Mouse (Mus musculus) ES-E14 (cell line): ENCODE measurements around the gene Cfl1.

ENCODE experiments used
- CHD2 ChIP-seq: IDR thresholded peaks from 2 replicates; pipeline ENCODE4 v1.6.1; 2014; ENCODE audit warnings: mild to moderate bottlenecking, low read depth, low read length, inconsistent platforms
- HCFC1 ChIP-seq: IDR thresholded peaks from 2 replicates; pipeline ENCODE4 v1.6.1; 2012; ENCODE audit warnings: low read length, inconsistent platforms, borderline replicate concordance; ENCODE audit not compliant: insufficient read depth
- MAFK ChIP-seq: IDR thresholded peaks from 2 replicates; pipeline ENCODE4 v1.6.1; 2014; ENCODE audit warnings: mild to moderate bottlenecking, low read depth, low read length, inconsistent platforms; ENCODE audit not compliant: insufficient read depth
- ZC3H11A ChIP-seq: IDR thresholded peaks from 2 replicates; pipeline ENCODE4 v1.6.1; 2012; ENCODE audit warnings: low read depth, mild to moderate bottlenecking, inconsistent platforms, low read length, borderline replicate concordance
- ZNF384 ChIP-seq: IDR thresholded peaks from 2 replicates; pipeline ENCODE4 v1.6.1; 2012; ENCODE audit warnings: low read depth, low read length, inconsistent platforms

DNA sequence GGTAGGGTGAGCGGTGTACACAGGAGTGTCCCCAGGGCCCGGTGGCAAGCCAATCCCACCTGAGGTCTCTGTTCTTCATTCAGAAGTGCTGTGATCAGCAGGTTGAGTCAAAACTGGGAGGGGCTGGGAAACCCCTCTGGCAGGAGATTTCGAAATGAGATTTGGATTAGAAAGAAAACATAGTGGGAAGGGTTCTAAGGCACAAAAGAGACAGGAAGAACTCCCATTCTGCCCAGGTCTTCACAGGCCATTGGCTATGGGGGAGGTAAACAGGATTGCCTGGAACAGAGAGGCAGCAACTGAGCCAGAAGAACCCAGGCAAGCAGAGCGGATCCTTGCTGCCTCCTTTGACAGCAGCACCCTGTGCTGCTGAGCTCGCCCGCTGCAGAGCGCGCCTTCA, 48.5 kb downstream of the Cfl1 start:
- TF ChIP-seq MAFK (peak; percentile 35; the same call in 1 of the 2 replicates), ZNF384 (no peak), HCFC1 (no peak), CHD2 (no peak), ZC3H11A (no peak)
